ENCODE assay signal across 8 mouse cellular contexts in genomic region chr10:4372011-4372410, GRCm38 (mm10). TPM values are rescaled to one million over a fixed set of nuclear protein-coding genes. Genes with fewer than 3 reads are reported as not detected.
DNase-seq lines count a peak whose midpoint lies in the region; ATAC-seq lines count a peak whose summit lies in the region.

No protein-coding gene starts in this region.

- peak; percentile 28 to 51 for DNase-seq in heart, adult 18-20 months
- no peak for DNase-seq in heart, adult 9 months (ENCODE audit: low spot score in 2 of 2)
- DNase-seq in right cerebral cortex, postnatal 10 days (ENCODE audit: low spot score in 2 of 2): peak; percentile 59 to 63
- no peak for DNase-seq in right cerebral cortex, postnatal 14 days
- peak; percentile 58 for DNase-seq in cerebellum, adult 8-10 months
- no peak for DNase-seq in spleen, postnatal 36 days (ENCODE audit: low spot score in 2 of 2)

- peaks cover 14% of the 10 kb centered on the region for H3K36me3 ChIP-seq in hindbrain, embryonic 16.5 days (ENCODE audit: control insufficient read depth, insufficient read depth, low read length)

- WGBS in hindbrain, embryonic 16.5 days: 44% methylated on average over 5 of the region's 5 CpGs

- no peak overlapping the region for H3K9ac ChIP-seq in hindbrain, embryonic 16.5 days (ENCODE audit: low read depth, low read length)

- no peaks in the 10 kb centered on the region for H3K27me3 ChIP-seq in hindbrain, embryonic 16.5 days (replicated peaks; ENCODE audit: control insufficient read depth, insufficient read depth, low read length)

- H3K4me1 ChIP-seq in hindbrain, embryonic 16.5 days (ENCODE audit: control insufficient read depth, insufficient read depth, low read depth, low read length): no peaks in the 10 kb centered on the region

- H3K9me3 ChIP-seq in hindbrain, embryonic 16.5 days (ENCODE audit: control insufficient read depth, low read length): no peaks in the 10 kb centered on the region

- H3K4me2 ChIP-seq in hindbrain, embryonic 16.5 days (ENCODE audit: low read length): no peak overlapping the region

- H3K4me3 ChIP-seq in hindbrain, embryonic 16.5 days (ENCODE audit: low read length): no peak overlapping the region

- ATAC-seq in hindbrain, embryonic 16.5 days: peak; percentile 60
- ATAC-seq in neutrophil, adult 5-6 weeks (ENCODE audit: extremely low read depth, insufficient number of reproducible peaks, low FRiP score, poor library complexity, severe bottlenecking): peak; percentile 45; the same call in 1 of the 2 replicates

- H3K27ac ChIP-seq in hindbrain, embryonic 16.5 days (ENCODE audit: low read depth, low read length): no peak overlapping the region

RNA-seq across cellular contexts. Expression of gene Zbtb2, which starts 15.9 kb away (rescaled TPM):
- total RNA-seq in heart, adult 18-20 months (2021): 1 to 10 TPM; 5.5 to 6.0 TPM
- 11.7 and 15.2 TPM in 2 replicates for polyA plus RNA-seq in hindbrain, embryonic 16.5 days (2015; fragmentation: Nextera tagmentation; extraction: Ambion mirVana)
- total RNA-seq in neutrophil, adult 5-6 weeks (2017): 26.5 and 27.2 TPM in 2 replicates

Comparison
In these comparisons a context has a peak if more than half of its experiments do, and no peak if none do; other contexts are left out.
1. DNase-seq: peak in heart, adult 18-20 months (2 of 2), right cerebral cortex, postnatal 10 days (2 of 2) and cerebellum, adult 8-10 months (single experiment); none in heart, adult 9 months (0 of 2), right cerebral cortex, postnatal 14 days (single experiment) and spleen, postnatal 36 days (0 of 2).